Mouse (Mus musculus) R1 (cell line): ENCODE data around the gene Rassf2.
A peak's percentile ranks its signal among the peaks of the same experiment; 100 is the strongest.

ENCODE experiments used
- DNase-seq: peaks from one replicate; pipeline ENCODE4 v3.0.0-alpha.2; 2018; ENCODE audit warnings: low read depth, low spot score

Gene Rassf2

DNA sequence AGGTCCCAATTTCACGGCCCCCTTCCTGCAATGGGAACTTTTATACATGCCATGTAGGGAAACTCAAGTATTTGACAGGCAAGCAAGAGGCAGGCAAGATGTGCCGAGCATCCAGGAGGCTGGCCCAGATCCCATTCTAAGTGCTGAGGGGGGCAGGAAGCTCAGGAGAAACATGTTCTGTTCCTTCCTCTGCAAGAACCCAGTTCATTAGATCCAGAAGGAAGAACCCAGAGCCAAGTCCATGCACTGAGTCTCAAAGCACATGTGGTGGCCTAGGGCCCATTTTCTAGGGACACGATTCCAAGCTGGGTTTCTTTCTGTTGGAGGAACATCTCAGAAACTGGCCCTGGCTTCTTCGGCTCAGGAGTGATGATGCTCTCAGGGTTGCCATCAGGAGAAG lies 24.6 kb downstream of the Rassf2 start:
- no peak for DNase-seq

DNA sequence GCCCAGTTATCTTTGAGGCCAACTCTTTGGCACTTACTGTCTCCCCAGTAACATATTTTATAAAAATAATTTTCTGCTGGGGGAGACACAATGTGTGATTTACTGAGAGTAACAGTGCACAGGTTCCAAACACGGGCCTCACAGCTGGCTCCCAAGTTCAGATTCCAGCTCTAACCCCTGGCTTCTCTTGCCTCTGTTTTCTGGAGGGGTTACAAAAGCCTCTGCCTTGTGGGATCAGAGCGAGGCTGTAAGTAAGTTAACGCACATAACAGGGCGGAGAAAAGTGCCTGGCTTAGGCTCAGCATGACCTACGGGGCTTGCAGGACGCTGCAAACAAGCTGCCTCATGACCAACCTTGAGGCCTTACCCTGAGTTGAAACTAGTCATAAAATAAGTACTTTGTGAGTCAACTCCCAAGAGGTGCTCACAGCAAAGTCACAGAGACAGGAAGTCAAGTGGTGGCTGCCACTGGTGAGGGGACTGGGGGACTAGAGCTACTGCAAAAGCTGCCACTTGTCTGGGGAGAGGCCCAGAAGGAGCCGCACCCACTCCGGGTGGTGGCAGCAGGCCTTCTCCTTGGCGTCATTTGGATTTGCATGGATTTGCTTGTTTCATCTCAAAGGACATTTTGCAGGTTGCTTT lies 25.4 kb downstream of the Rassf2 start:
- no peak for DNase-seq

DNA sequence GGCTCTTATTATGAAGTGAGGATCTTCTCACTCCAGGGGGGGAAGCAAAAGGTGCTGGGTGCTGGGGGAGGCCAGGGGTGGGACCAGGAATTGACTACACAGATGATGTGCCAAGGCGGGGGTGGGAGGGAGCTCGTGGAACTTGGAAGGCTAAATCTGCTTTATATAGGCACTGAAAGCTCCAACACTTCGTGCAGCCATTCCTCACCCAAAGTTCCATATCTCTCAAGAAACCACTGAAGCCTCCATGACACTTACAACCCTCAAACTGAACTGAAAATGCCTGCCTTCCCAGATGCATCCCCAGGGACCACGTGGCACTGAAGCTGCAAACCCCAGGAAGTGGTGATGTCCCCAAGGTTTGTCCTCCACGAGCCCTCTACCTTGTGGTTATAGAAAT lies 26.1 kb downstream of the Rassf2 start:
- DNase-seq: no peak

DNA sequence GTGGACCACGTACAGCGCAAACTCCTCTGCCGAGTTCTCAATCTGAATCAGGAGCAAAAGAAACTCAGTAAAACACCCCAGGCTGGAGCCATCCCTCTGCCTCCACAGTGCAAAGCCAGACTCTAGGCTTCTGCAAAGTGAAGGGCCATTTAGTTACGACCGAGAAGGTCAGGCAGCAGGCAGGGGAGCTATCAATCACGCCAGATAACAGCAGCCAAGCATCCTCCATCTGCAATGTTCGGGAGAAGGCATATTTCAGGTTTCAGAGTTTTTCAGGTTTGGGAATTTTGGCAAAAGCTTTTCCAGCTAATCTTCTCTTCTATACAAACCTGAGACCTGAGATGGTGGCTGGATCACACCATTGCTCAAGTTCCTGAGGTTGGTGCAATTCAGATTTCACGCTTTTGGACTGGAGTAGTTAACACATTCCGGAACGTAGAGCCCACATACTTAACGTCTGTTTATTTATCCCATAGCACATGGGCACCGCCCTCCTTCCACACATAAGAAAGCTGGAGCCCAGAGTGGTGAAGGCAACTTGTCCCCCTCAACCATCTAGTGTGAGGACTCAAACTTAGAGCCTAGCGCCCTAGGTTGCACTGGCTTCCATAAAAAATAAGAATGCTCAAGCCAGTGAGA lies 28.2 kb downstream of the Rassf2 start:
- no peak for DNase-seq

DNA sequence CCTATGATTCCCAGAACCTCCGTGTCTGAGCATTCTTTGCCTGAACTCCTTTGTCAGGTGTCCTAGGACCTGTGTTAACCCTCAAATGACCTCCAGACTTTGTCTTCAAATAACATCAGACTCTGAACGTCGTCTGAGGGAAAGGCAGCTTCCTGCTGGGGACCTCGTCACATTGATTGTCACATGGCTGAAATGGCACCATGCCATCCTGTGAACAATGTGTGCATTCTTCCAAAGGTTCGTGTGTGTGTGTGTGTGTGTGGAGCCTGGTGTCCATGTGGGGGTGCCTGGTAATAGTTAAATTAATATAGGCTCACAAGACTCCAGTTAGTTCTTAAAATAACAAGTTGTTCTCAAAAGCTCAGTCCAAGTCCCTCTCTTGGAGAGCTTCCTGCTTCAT lies 32.7 kb downstream of the Rassf2 start:
- DNase-seq: no peak

DNA sequence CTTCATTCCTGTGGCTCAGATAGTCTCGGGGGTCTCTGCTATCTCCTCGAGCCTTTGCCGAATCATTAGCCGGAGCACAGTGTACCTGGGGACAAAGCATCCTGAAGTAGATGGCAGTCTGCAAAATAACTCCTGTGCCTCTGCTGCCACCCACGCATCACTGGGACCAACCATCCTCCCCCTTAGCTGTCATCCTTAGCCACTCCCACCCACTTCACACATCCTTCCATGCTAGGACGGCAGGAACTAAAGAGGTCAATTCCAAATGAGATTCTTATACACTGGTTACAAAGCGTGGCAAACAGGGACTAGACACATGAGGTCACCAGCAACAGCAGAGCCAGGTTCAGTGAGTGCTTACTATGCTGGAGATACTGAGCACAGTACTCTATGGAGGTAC lies 33.7 kb downstream of the Rassf2 start:
- DNase-seq: no peak

DNA sequence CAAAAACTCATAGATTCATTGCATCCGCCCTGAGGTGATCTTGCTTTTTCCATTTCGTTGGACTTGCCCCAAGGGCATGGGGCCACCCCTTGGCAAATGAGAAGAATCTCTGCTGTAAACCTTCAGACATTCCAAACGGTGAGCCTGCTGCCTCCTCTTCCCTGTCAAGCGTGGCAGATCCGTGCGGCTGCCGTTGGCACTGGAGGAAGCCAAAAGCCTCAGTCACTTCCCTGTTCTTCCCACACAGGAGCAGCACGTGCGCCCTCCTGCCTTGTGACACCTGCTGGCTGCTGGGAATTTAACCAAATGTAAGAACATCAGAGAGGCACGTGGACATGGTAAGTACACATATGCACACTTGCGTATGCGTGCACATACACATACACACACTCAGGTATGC lies 34.3 kb downstream of the Rassf2 start:
- DNase-seq: no peak

DNA sequence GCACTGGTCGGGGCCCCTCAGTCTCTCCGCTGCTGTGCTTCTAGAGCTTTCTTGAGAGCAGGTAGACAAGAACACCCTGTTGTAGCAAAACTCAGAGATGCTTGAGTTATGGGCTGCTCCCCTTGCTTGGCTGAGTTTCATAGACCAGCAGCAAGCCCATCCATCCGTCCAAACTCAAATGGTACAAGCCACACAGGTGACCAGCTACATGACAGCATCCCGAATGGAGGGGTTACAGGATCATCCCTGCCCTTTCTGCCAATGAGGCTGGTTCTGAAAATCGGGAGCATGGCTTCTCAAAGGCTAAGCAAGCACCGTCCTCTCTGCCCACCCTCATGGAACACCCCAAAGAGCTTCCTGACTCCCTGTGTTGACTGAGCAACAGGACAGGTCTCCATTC lies 35.1 kb downstream of the Rassf2 start:
- DNase-seq: no peak

DNA sequence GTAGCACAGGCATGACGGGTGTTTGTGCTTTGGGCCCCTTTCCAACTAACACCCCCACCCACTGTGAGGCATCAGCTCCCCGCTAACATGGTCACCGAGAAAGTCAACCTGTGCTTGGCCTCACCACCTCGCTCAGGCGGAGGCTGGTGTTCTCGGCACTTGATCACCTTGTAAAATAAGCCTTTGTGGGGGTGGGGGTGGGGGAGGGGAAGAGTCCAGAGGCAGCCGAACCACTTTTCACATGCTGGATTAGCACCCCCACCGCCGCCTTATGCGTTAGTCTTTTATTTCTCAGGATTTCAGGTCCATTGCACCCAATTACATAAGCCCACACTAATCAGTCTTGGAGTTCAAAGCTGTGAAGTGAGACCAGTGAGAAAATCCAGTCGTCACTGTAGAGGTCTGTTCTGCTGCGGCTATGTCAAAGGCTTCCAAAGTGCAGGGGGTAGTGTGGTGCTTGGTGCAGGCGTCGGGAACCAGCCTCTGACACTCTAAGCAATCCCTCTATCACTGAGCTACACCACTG lies 36.4 kb downstream of the Rassf2 start:
- peak; percentile 16 for DNase-seq

DNA sequence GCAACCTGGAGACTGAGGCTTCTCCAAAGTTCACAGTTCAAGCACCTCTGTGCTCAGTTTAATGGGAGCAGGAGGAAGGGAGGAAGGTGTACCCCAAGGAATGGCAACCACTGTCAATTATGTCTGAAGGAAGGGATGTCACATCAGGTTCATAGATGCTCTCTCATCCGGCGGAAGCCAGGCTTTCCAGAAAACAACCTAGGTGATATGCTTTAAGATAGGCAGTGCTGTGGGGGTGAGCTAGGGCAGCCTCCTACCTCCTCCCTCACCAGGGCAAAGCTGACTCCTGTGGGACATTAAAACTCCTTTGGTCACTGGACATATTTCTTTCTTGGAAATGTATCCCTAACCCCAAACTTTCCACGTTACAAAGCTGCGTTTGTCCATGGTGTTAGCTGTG lies 36.9 kb downstream of the Rassf2 start:
- no peak for DNase-seq

DNA sequence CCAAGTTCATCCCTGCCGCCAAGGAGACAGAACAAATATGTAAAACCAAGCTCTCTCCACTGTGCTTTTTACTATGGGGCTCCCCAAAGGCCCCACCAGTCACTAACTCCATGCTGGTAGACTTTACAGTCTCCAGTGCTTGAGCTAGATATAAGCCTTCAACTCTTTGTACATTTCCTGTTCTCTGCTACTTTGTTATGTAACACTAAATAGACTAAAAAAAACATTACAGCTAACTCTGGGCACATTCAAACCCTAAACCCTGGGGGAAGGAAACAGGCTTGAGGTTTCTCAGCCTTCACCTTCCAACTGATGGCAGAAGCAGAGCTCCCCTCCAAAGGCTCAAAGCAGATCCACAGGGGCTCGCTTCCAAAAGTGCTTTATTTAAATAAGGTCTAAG lies 37.6 kb downstream of the Rassf2 start:
- no peak for DNase-seq

DNA sequence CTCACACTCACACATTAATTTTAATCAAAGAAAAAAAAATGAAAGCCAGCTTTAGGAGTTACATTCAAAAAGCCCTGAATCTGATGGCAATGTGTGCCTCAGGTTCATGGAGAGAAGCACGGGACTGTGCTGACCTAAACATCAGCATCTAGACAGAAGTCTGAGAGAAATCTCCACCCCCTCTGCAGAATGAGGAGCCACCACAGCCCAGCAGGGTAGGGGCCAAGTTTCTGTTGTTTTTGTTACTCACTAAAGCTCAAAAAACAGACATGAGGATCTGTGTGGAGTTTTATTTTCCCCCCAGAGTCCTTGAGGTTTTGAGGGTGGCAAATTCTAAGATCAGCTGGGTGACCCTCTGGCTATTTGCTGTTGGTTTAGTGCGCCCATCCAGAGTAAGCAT lies 41.5 kb downstream of the Rassf2 start:
- DNase-seq: no peak

DNA sequence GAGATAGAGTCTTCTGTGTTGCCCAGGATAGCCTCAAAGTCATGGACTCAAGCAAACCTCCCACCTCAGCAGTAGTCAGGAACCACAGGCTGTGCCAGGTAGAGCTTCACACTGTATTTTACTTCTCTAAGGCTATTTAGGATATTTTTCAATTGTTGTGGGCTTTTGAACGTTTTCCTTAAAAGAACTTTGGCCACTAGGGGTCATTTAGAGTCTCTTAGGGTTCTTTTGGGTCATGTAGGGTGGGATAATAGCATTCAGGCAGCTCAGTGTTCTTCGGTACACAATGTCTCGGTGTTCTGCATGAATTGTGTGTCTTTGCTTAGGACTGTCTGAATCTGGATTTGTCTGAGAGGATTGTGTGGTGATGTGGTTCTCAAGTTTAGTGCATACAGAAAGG lies 42.1 kb downstream of the Rassf2 start:
- DNase-seq: peak; percentile 18

DNA sequence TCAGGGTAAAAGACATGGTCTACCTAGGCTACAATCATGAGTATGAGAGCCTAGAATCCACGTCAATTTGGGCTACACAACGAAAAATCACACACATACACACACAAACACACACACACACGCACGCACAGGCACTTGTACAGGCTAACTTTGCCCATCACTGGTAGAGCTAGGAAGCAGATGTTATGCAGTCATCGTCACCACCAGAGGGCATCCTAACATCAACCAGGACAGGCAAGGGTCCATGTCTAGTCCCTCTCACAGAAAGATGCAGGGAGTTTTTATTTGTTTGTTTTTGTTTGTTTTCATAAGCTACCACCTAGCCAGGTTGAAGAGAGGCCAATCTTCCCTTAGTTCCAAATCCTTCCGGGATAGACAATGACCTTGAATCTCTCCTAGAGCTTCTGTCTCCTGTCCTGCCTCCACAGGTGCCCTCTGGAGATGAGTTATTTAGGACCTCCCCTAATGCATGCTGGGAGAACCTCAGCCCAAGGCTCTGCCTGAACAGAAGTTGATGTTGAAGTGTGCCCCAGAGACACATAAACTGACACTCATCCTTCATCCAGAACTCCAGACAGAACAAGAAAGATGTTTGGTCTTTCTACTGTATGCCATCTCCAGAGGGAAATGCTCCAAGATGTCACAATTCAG lies 47.4 kb downstream of the Rassf2 start:
- DNase-seq: peak; percentile 75

DNA sequence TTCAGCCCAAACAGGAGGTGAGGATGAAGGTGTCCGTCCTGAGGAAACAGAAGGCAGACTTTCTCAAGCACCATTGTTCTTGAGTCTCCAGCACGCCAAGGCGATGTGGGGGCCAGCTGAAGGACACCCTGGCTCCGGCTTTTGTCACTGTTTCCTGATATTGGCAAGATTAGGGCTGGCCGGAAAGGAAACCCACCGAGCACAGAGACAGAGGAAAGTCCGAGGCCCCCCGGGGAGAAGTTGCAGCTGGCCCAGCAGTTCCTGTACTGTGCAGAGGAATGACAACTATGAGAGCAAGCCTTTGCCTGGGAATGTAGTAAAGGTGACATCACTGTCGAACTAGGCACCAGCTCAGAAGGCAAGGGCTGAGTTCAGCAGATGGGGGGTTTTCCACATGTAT lies 49.2 kb downstream of the Rassf2 start:
- DNase-seq: peak; percentile 19

DNA sequence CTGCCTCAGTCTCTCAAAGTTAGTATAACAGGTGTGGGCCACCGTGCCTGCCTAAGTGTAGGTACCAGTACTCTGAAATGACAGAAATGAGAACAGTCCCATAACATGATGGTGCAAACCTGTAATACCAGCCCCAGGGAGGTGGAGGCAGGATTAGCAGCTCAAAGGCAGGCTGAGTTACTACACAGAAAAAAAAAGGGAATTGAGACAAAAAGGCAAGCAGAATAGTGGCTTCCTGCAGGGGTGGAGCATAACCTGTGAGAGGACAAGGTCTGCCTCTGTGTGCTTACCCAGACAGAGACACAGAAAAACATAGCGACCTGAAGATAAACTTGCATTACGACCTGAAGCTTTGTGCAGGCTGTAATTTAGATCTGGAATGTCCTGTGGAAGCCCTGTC lies 53.4 kb downstream of the Rassf2 start:
- no peak for DNase-seq

DNA sequence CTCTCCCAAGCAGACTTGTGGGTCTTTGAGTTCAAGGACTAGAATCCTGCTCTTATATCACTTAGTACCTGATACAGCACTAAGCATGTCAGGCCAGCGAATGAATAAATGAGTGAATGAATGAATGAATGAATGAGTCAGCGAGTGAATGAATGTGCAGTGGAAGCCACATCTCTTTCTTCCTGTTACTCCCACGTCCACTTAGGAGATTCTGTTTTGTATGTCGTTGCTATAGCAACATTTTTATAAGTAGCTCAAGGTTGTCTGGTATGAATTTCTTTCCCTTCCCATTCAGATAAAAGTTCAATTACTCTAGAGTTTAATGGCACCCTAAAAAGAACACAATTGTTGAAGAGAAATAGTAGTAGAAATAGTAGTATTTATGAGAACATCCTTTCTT lies 59.0 kb downstream of the Rassf2 start:
- no peak for DNase-seq

DNA sequence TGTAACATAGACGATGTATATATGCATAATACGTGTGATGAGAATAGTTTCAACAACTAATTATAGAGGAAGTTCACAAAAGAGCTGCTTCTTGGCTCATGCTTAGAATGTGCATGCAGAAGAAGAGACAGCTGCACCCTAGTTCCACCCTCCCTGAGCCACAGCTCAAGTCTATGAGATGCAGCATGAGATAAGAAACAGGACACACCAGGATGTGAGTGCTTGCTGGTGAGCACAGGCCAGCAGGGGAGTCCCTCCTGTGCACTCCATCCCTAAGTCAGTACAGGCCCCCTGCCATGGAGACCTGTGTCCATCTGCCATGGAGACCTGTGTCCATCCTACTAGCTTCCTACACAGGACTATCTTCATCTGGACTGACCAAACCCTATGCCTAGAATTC lies 59.5 kb downstream of the Rassf2 start:
- no peak for DNase-seq

DNA sequence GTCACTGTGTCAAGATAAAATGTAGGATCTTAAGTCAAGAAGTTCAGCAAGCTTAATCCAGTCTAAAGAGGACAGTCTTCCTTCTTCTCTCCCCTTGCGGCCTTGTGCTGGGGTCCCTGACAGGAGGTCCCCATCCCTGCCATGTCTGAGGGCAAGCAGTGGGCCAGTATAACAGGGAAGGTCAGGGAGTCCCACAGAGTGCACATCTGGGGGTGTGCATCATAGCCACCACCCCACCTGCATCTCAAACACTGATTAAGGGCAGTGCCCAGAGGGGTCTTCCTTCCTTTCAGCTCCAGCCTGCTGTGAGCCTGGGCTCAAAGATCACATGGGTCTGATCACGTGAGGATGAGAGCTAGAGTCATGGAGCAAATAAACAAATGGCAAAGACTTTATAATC lies 68.4 kb downstream of the Rassf2 start:
- DNase-seq: no peak

DNA sequence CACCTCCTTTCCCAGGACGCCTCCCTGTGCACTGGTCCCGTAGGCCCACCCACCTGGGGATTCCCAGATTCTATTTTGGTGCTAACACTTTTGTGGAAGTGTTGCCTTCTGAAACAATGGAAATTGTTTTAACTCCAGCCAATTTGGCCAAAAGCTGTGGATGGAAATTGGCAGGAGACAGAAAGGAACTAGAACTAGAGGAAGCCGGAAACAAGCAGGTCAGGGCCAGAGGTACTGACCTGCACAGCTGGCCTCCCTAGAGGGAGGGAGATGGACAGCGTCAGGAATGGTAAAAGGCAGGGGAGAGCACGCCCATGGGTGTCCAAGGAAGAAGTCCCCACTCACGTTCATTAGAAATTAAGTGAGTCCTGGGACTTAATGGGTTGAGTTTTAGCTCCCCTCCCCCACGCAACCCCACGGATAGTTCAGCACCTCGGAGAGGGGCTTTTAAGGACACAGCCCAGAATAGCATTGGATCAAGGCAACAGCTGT lies 72.3 kb downstream of the Rassf2 start:
- DNase-seq: peak; percentile 56

DNA sequence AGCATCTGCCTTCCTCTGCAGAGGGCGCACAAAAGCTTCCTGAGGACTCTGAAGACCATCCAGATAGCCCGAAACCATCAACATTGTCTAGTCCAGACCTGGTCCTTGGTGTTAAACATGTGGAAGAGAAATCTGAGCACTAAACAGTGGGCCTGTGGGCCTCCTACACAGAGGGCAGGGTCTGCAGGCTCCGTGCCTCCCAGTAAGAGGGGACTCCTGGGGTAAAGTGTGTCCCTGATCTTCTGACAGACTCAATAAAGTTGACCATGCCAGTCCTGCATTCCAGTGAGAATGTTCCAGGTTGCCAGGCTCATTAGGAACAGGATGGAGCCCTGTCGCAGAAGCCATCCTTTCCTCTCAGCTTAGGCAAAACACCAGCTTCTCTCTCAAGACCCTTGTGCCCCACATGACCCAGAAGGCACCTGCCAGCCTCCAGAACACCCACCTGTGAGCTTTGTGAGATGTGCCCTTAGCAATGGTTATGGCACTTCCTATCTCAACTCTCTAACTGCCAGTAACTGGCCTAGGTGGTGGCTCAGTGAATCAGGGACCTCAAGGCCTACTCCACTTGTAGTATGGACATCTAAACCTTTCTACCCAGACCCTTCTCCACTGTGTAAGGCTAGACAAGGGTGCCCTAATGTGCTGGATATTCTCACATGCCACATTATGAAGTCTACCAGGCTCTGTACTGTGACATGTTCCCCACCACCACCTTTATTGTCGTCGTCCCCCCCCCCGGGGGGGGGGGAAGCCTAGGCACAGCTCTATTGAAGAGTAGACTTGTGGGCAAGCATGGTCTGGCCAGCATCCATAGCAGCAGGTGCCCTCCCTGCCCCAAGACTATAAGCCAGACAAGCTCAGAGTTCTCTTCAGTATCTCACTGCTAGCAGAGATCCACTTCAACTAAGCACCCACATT lies 73.5 kb downstream of the Rassf2 start:
- no peak for DNase-seq

DNA sequence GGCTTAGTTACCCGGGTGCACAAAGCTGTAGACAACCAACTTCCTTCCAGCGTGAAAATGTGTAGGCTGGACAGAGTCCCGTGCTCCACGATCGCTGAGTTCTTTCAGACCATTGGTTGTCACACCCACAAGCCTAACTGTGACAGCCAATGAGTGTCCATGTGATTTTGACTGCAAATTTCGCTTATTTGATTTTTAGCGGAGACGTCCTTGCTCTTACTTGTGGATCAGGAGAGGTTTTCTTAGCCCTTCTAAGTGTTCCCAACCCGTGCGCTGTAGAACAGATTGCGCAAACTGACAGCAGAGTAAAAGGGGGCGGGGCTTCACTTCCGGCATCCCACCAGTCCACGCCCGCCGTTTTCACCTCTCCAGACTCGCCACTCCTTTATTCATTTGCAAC lies 74.8 kb downstream of the Rassf2 start:
- peak; percentile 86 for DNase-seq
